Mouse (Mus musculus): ENCODE measurements at regions not wholly inside any gene's neighbourhood (a gene's known extent, or its start where the extent isn't known, plus 50 kb on each side); places are given as distances from the start of the nearest gene placed in this dataset.

- H3K79me2 ChIP-seq (ENCODE audit: control insufficient read depth, insufficient read depth) = no peaks in the 10 kb centered on the region
- H3K27me3 ChIP-seq (ENCODE audit: control insufficient read depth, insufficient read depth, insufficient read length) = no peaks in the 10 kb centered on the region
- no peaks in the 10 kb centered on the region for H3K36me3 ChIP-seq (ENCODE audit: control insufficient read depth, insufficient read depth)
- H3K79me3 ChIP-seq (ENCODE audit: low read depth) = no peaks in the 10 kb centered on the region
- no peak overlapping the region for H3K4me3 ChIP-seq (ENCODE audit: insufficient read depth, poor library complexity, severe bottlenecking)
- no peak overlapping the region for H3ac ChIP-seq (ENCODE audit: control insufficient read depth, insufficient read length, low read depth)
- TF ChIP-seq CTCF (IDR thresholded peaks at IDR 0.05; ENCODE audit: control insufficient read depth, insufficient read depth, insufficient read length) = no peak
- TF ChIP-seq MYOD1 (IDR thresholded peaks at IDR 0.05; ENCODE audit: control insufficient read depth, insufficient read length, low read depth) = no peak
- TF ChIP-seq CEBPB (IDR thresholded peaks at IDR 0.05; ENCODE audit: low read depth) = no peak
- TF ChIP-seq FOSL1 (IDR thresholded peaks at IDR 0.05; ENCODE audit: insufficient read depth, low read length, poor library complexity, severe bottlenecking) = no peak
- no peak for TF ChIP-seq MAX (IDR thresholded peaks at IDR 0.05)
- TF ChIP-seq USF1 (IDR thresholded peaks at IDR 0.05; ENCODE audit: low read depth) = no peak
These were observed 203.7 kb upstream of the Gm10131 start for GRCm38 (mm10) chr8:34315233-34315632.

- H3ac ChIP-seq (ENCODE audit: control insufficient read depth, insufficient read length, low read depth) = no peak overlapping the region
- H3K79me2 ChIP-seq (ENCODE audit: control insufficient read depth, insufficient read depth) = no peaks in the 10 kb centered on the region
- H3K4me3 ChIP-seq (ENCODE audit: insufficient read depth, poor library complexity, severe bottlenecking) = no peak overlapping the region
- TF ChIP-seq MYOD1 (IDR thresholded peaks at IDR 0.05; ENCODE audit: control insufficient read depth, insufficient read length, low read depth) (no peak), USF1 (IDR thresholded peaks at IDR 0.05; ENCODE audit: low read depth) (no peak), FOSL1 (IDR thresholded peaks at IDR 0.05; ENCODE audit: insufficient read depth, low read length, poor library complexity, severe bottlenecking) (no peak), MYOG (IDR thresholded peaks at IDR 0.05; ENCODE audit: control insufficient read depth, extremely low read depth, insufficient read length) (no peak), CTCF (IDR thresholded peaks at IDR 0.05; ENCODE audit: control insufficient read depth, insufficient read depth, insufficient read length) (no peak), MAX (IDR thresholded peaks at IDR 0.05) (no peak)
- H3K27me3 ChIP-seq (ENCODE audit: control insufficient read depth, insufficient read depth, insufficient read length) = no peaks in the 10 kb centered on the region
- H3K79me3 ChIP-seq (ENCODE audit: low read depth) = no peaks in the 10 kb centered on the region
- H3K36me3 ChIP-seq (ENCODE audit: control insufficient read depth, insufficient read depth) = no peaks in the 10 kb centered on the region
These were observed 194.3 kb upstream of the Gm10131 start for GRCm38 (mm10) chr8:34305542-34306485.

GRCm38 (mm10) chr8:34303815-34304214 lies 192.3 kb upstream of the Gm10131 start:
- H3K27me3 ChIP-seq (ENCODE audit: control insufficient read depth, insufficient read depth, insufficient read length) = no peaks in the 10 kb centered on the region
- no peaks in the 10 kb centered on the region for H3K79me3 ChIP-seq (ENCODE audit: low read depth)
- no peaks in the 10 kb centered on the region for H3K36me3 ChIP-seq (ENCODE audit: control insufficient read depth, insufficient read depth)
- H3ac ChIP-seq (ENCODE audit: control insufficient read depth, insufficient read length, low read depth) = no peak overlapping the region
- no peak overlapping the region for H3K4me3 ChIP-seq (ENCODE audit: insufficient read depth, poor library complexity, severe bottlenecking)
- no peaks in the 10 kb centered on the region for H3K79me2 ChIP-seq (ENCODE audit: control insufficient read depth, insufficient read depth)
- no peak for TF ChIP-seq MYOG (IDR thresholded peaks at IDR 0.05; ENCODE audit: control insufficient read depth, extremely low read depth, insufficient read length)
- no peak for TF ChIP-seq MAX (IDR thresholded peaks at IDR 0.05)
- no peak for TF ChIP-seq MYOD1 (IDR thresholded peaks at IDR 0.05; ENCODE audit: control insufficient read depth, insufficient read length, low read depth)
- TF ChIP-seq USF1 (IDR thresholded peaks at IDR 0.05; ENCODE audit: low read depth) = no peak
- TF ChIP-seq CTCF (IDR thresholded peaks at IDR 0.05; ENCODE audit: control insufficient read depth, insufficient read depth, insufficient read length) = no peak
- TF ChIP-seq FOSL1 (IDR thresholded peaks at IDR 0.05; ENCODE audit: insufficient read depth, low read length, poor library complexity, severe bottlenecking) = no peak
- no peak for TF ChIP-seq CEBPB (IDR thresholded peaks at IDR 0.05; ENCODE audit: low read depth)

- H3K79me3 ChIP-seq (ENCODE audit: low read depth) = no peaks in the 10 kb centered on the region
- H3K27me3 ChIP-seq (ENCODE audit: control insufficient read depth, insufficient read depth, insufficient read length) = no peaks in the 10 kb centered on the region
- H3ac ChIP-seq (ENCODE audit: control insufficient read depth, insufficient read length, low read depth) = no peak overlapping the region
- H3K79me2 ChIP-seq (ENCODE audit: control insufficient read depth, insufficient read depth) = no peaks in the 10 kb centered on the region
- H3K36me3 ChIP-seq (ENCODE audit: control insufficient read depth, insufficient read depth) = no peaks in the 10 kb centered on the region
- TF ChIP-seq USF1 (IDR thresholded peaks at IDR 0.05; ENCODE audit: low read depth) (no peak), MYOG (IDR thresholded peaks at IDR 0.05; ENCODE audit: control insufficient read depth, extremely low read depth, insufficient read length) (no peak), CEBPB (IDR thresholded peaks at IDR 0.05; ENCODE audit: low read depth) (no peak), FOSL1 (IDR thresholded peaks at IDR 0.05; ENCODE audit: insufficient read depth, low read length, poor library complexity, severe bottlenecking) (no peak), CTCF (IDR thresholded peaks at IDR 0.05; ENCODE audit: control insufficient read depth, insufficient read depth, insufficient read length) (no peak), MYOD1 (IDR thresholded peaks at IDR 0.05; ENCODE audit: control insufficient read depth, insufficient read length, low read depth) (no peak), MAX (IDR thresholded peaks at IDR 0.05) (no peak)
- no peak overlapping the region for H3K4me3 ChIP-seq (ENCODE audit: insufficient read depth, poor library complexity, severe bottlenecking)
These were observed 188.9 kb upstream of the Gm10131 start for GRCm38 (mm10) chr8:34300331-34300903.

GRCm38 (mm10) chr8:34294721-34295120 lies 183.2 kb upstream of the Gm10131 start:
- Histone ChIP-seq H3K36me3 (ENCODE audit: control insufficient read depth, insufficient read depth) (no peaks in the 10 kb centered on the region), H3K79me2 (ENCODE audit: control insufficient read depth, insufficient read depth) (no peaks in the 10 kb centered on the region), H3K79me3 (ENCODE audit: low read depth) (no peaks in the 10 kb centered on the region), H3K27me3 (ENCODE audit: control insufficient read depth, insufficient read depth, insufficient read length) (no peaks in the 10 kb centered on the region), H3K4me3 (ENCODE audit: insufficient read depth, poor library complexity, severe bottlenecking) (no peak overlapping the region), H3ac (ENCODE audit: control insufficient read depth, insufficient read length, low read depth) (no peak overlapping the region)
- TF ChIP-seq MYOG (IDR thresholded peaks at IDR 0.05; ENCODE audit: control insufficient read depth, extremely low read depth, insufficient read length) (no peak), MAX (IDR thresholded peaks at IDR 0.05) (no peak), CTCF (IDR thresholded peaks at IDR 0.05; ENCODE audit: control insufficient read depth, insufficient read depth, insufficient read length) (no peak), USF1 (IDR thresholded peaks at IDR 0.05; ENCODE audit: low read depth) (no peak), CEBPB (IDR thresholded peaks at IDR 0.05; ENCODE audit: low read depth) (no peak), FOSL1 (IDR thresholded peaks at IDR 0.05; ENCODE audit: insufficient read depth, low read length, poor library complexity, severe bottlenecking) (no peak), MYOD1 (IDR thresholded peaks at IDR 0.05; ENCODE audit: control insufficient read depth, insufficient read length, low read depth) (no peak)

Data from C2C12 (cell line).